In genomic region chr11:76536576-76537354, GRCm38 (mm10) we compare ENCODE assay signal across 8 mouse cellular contexts.
A peak's percentile ranks its signal among the peaks of the same experiment; 100 is the strongest.
DNase-seq lines count a peak whose midpoint lies in the region; ATAC-seq and TF ChIP-seq lines count a peak whose summit lies in the region.

No protein-coding gene starts in this region.

- TF ChIP-seq CTCF in heart, postnatal 0 days (IDR thresholded peaks at IDR 0.05; ENCODE audit: low read depth): peak; percentile 65

- no peak for ATAC-seq in heart, postnatal 0 days (ENCODE audit: insufficient read depth, low read depth)
- no peak for ATAC-seq in heart, embryonic 11.5 days (replicated peaks; ENCODE audit: insufficient number of reproducible peaks, low FRiP score, low TSS enrichment)

- H3K27me3 ChIP-seq in heart, postnatal 0 days (ENCODE audit: control insufficient read depth, insufficient read depth, low read length): no peaks in the 10 kb centered on the region
- no peaks in the 10 kb centered on the region for H3K27me3 ChIP-seq in heart, embryonic 11.5 days (ENCODE audit: control insufficient read depth, insufficient read depth, low read length)

- no peak overlapping the region for H3K9ac ChIP-seq in heart, postnatal 0 days (replicated peaks; ENCODE audit: low read depth, low read length)
- no peak overlapping the region for H3K9ac ChIP-seq in heart, embryonic 11.5 days (ENCODE audit: low read depth, low read length)

- no peak overlapping the region for H3K4me3 ChIP-seq in heart, postnatal 0 days (ENCODE audit: low read depth, low read length)
- H3K4me3 ChIP-seq in heart, embryonic 11.5 days (ENCODE audit: low read depth, low read length): no peak overlapping the region

- DNase-seq in heart, postnatal 0 days (ENCODE audit: low spot score): peak; percentile 23
- no peak for DNase-seq in heart, postnatal 25 days (ENCODE audit: low spot score)
- DNase-seq in 3T3-L1 (ENCODE audit: low read depth, low spot score) (peak; percentile 46), WW6 (ENCODE audit: low read depth, low spot score) (peak; percentile 46)
- peak; percentile 44 for DNase-seq in kidney, postnatal 14 days
- peak; percentile 18 to 22 for DNase-seq in thymus, postnatal 36 days
- DNase-seq in ovary, postnatal 14 days (ENCODE audit: low spot score): no peak

- H3K36me3 ChIP-seq in heart, postnatal 0 days (replicated peaks; ENCODE audit: control insufficient read depth, insufficient read depth, low read length): no peaks in the 10 kb centered on the region
- H3K36me3 ChIP-seq in heart, embryonic 11.5 days (ENCODE audit: control insufficient read depth, insufficient read depth, low read length): no peaks in the 10 kb centered on the region

- intact Hi-C loops in heart, postnatal 25 days (cut with DNase I): no loop called here

- TF ChIP-seq EP300 in heart, postnatal 0 days (IDR thresholded peaks at IDR 0.05; ENCODE audit: low read depth): no peak

- 62% methylated on average over 10 of the region's 10 CpGs for WGBS in heart, postnatal 0 days
- 68% methylated on average over 10 of the region's 10 CpGs for WGBS in heart, embryonic 11.5 days (ENCODE audit: insufficient replicate concordance)

- no peak overlapping the region for H3K4me2 ChIP-seq in heart, postnatal 0 days (ENCODE audit: low read depth, low read length)
- no peak overlapping the region for H3K4me2 ChIP-seq in heart, embryonic 11.5 days

- H3K9me3 ChIP-seq in heart, postnatal 0 days (replicated peaks; ENCODE audit: control insufficient read depth, low read length): no peaks in the 10 kb centered on the region
- no peaks in the 10 kb centered on the region for H3K9me3 ChIP-seq in heart, embryonic 11.5 days (replicated peaks; ENCODE audit: control insufficient read depth, low read length)

- H3K4me1 ChIP-seq in heart, postnatal 0 days (ENCODE audit: control insufficient read depth, insufficient read depth): no peaks in the 10 kb centered on the region
- no peaks in the 10 kb centered on the region for H3K4me1 ChIP-seq in heart, embryonic 11.5 days (ENCODE audit: control insufficient read depth, insufficient read depth, low read length)

- no peak overlapping the region for H3K27ac ChIP-seq in heart, postnatal 0 days (ENCODE audit: low read depth)
- no peak overlapping the region for H3K27ac ChIP-seq in heart, embryonic 11.5 days (ENCODE audit: low read depth, low read length)

Comparison
In these comparisons a context has a peak if more than half of its experiments do, and no peak if none do; other contexts are left out.
1. DNase-seq: peak in heart, postnatal 0 days (single experiment), 3T3-L1 (single experiment), WW6 (single experiment), kidney, postnatal 14 days (single experiment) and thymus, postnatal 36 days (2 of 2); none in heart, postnatal 25 days (single experiment) and ovary, postnatal 14 days (single experiment).